Mouse (Mus musculus) liver, embryonic 12.5 days (tissue): Measurements from ENCODE around the gene Cep250. TPM values are rescaled to one million over a fixed set of nuclear protein-coding genes. Genes with fewer than 3 reads are reported as not detected.

ENCODE experiments used
- ATAC-seq: fragments of 200-750 bp; cut with Nextera tagmentation; 2 replicates; pipeline ENCODE4 v1.8.0; 2017; ENCODE audit warnings: moderate number of reproducible peaks, mild to moderate bottlenecking, moderate library complexity
- H3K27ac ChIP-seq: fragments of 300-500 bp; sonication (generic); 2 replicates; pipeline ENCODE4 v1.5.1; 2016; ENCODE audit warnings: mild to moderate bottlenecking
- H3K27me3 ChIP-seq: fragments of 300-500 bp; sonication (generic); replicated peaks from 2 replicates; pipeline ENCODE4 v1.6.1; 2016; ENCODE audit warnings: mild to moderate bottlenecking, moderate library complexity
- H3K36me3 ChIP-seq: fragments of 300-500 bp; sonication (generic); 2 replicates; pipeline ENCODE4 v1.6.1; 2016; ENCODE audit warnings: mild to moderate bottlenecking, moderate library complexity
- H3K4me1 ChIP-seq: fragments of 300-500 bp; sonication (generic); 2 replicates; pipeline ENCODE4 v1.6.1; 2016
- H3K4me2 ChIP-seq: fragments of 300-500 bp; sonication (generic); 2 replicates; pipeline ENCODE4 v1.6.1; 2016; ENCODE audit warnings: mild to moderate bottlenecking, moderate library complexity
- H3K4me3 ChIP-seq: fragments of 300-500 bp; sonication (generic); 2 replicates; pipeline ENCODE4 v1.5.1; 2016; ENCODE audit warnings: mild to moderate bottlenecking, moderate library complexity
- H3K9ac ChIP-seq: fragments of 300-500 bp; sonication (generic); 2 replicates; pipeline ENCODE4 v1.6.1; 2016; ENCODE audit warnings: mild to moderate bottlenecking, moderate library complexity
- H3K9me3 ChIP-seq: fragments of 300-500 bp; sonication (generic); replicated peaks from 2 replicates; pipeline ENCODE4 v1.6.1; 2016; ENCODE audit warnings: mild to moderate bottlenecking, moderate library complexity
- WGBS: fragments of 180-500 bp; shearing (Covaris S2); methylation state at CpG from one replicate; pipeline ENCODE4 v1.1.7; 2016; ENCODE audit not compliant: insufficient replicate concordance; 5-methylcytosine and 5-hydroxymethylcytosine counted together
- polyA plus RNA-seq: library from polyadenylated mRNA; unstranded; fragments of >200 nt; fragmentation: Nextera tagmentation; extraction: Ambion mirVana; gene quantifications from 2 replicates; pipeline ENCODE4 v1.2.1, GENCODE M21; 2016

The Cep250 gene
- polyA plus RNA-seq, 1 experiment from 2014 or later, result 20.7 TPM

- 58% methylated on average over 2 of the region's 2 CpGs for WGBS
- ATAC-seq, result peak; percentile 47
- Histone ChIP-seq H3K4me3 (no peak overlapping the region), H3K9ac (no peak overlapping the region; the same call in 1 of the 2 replicates), H3K27me3 (no peaks in the 10 kb centered on the region), H3K27ac (peak overlapping the region; percentile 81), H3K4me1 (peaks cover 48% of the 10 kb centered on the region), H3K9me3 (no peaks in the 10 kb centered on the region), H3K4me2 (peak overlapping the region; percentile 13), H3K36me3 (peaks cover 31% of the 10 kb centered on the region)
These were observed 65.5 kb downstream of the Cep250 start for GRCm38 (mm10) chr2:156021765-156022164.

GRCm38 (mm10) chr2:156025482-156025881 lies 69.2 kb downstream of the Cep250 start:
- ATAC-seq, result no peak
- Histone ChIP-seq H3K9ac (no peak overlapping the region), H3K27me3 (no peaks in the 10 kb centered on the region), H3K9me3 (no peaks in the 10 kb centered on the region), H3K36me3 (no peaks in the 10 kb centered on the region), H3K27ac (no peak overlapping the region), H3K4me1 (peaks cover 38% of the 10 kb centered on the region), H3K4me2 (no peak overlapping the region), H3K4me3 (no peak overlapping the region)

GRCm38 (mm10) chr2:156039390-156039789 lies 83.1 kb downstream of the Cep250 start:
- Histone ChIP-seq H3K9ac (no peak overlapping the region), H3K27me3 (peaks cover 38% of the 10 kb centered on the region), H3K4me3 (no peak overlapping the region), H3K36me3 (no peaks in the 10 kb centered on the region), H3K4me2 (no peak overlapping the region), H3K27ac (no peak overlapping the region), H3K9me3 (no peaks in the 10 kb centered on the region), H3K4me1 (no peaks in the 10 kb centered on the region)
- no peak for ATAC-seq
- 76% methylated on average over 3 of the region's 3 CpGs for WGBS

- Histone ChIP-seq H3K9me3 (no peaks in the 10 kb centered on the region), H3K27ac (no peak overlapping the region), H3K27me3 (peaks cover 42% of the 10 kb centered on the region), H3K4me3 (no peak overlapping the region), H3K4me2 (no peak overlapping the region), H3K9ac (no peak overlapping the region), H3K4me1 (peaks cover 4% of the 10 kb centered on the region), H3K36me3 (no peaks in the 10 kb centered on the region)
- 62% methylated on average over 8 of the region's 8 CpGs for WGBS
- no peak for ATAC-seq
These were observed 86.6 kb downstream of the Cep250 start for GRCm38 (mm10) chr2:156042903-156043302.

GRCm38 (mm10) chr2:156047929-156048328 lies 91.7 kb downstream of the Cep250 start:
- ATAC-seq, result no peak
- Histone ChIP-seq H3K27ac (no peak overlapping the region), H3K4me2 (peak overlapping the region; percentile 35), H3K9ac (no peak overlapping the region), H3K36me3 (no peaks in the 10 kb centered on the region), H3K4me3 (no peak overlapping the region), H3K9me3 (no peaks in the 10 kb centered on the region), H3K27me3 (peaks cover 77% of the 10 kb centered on the region), H3K4me1 (peaks cover 7% of the 10 kb centered on the region)
- 10% methylated on average over 19 of the region's 19 CpGs for WGBS

Other genes with a start within 250 kb of the Cep250 start
- gene Edem2, start 227.0 kb upstream of the Cep250 start, polyA plus RNA-seq, result 24.6 and 25.1 TPM in 2 replicates
- not detected in 2 replicates for gene Gm17581, start 220.6 kb upstream of the Cep250 start, polyA plus RNA-seq
- gene Procr, start 205.3 kb upstream of the Cep250 start, polyA plus RNA-seq, result 1.2 and 1.5 TPM in 2 replicates
- 0.04 TPM in 1 of 2 replicates, not detected in the other for gene Mmp24, start 181.1 kb upstream of the Cep250 start, polyA plus RNA-seq
- 6.0 and 6.6 TPM in 2 replicates for gene BC029722, start 137.0 kb upstream of the Cep250 start, polyA plus RNA-seq
- gene Eif6, start 129.5 kb upstream of the Cep250 start, polyA plus RNA-seq, result 186 and 198 TPM in 2 replicates
- 0.04 and 0.07 TPM in 2 replicates for gene Fam83c, start 121.6 kb upstream of the Cep250 start, polyA plus RNA-seq
- 51.0 and 56.6 TPM in 2 replicates for gene Uqcc1, start 26.1 kb upstream of the Cep250 start, polyA plus RNA-seq
- gene Gm15557, start 15.7 kb upstream of the Cep250 start, polyA plus RNA-seq, result not detected in 2 replicates
- 0.07 and 0.23 TPM in 2 replicates for gene Gdf5, start 11.1 kb upstream of the Cep250 start, polyA plus RNA-seq
- 1.3 and 1.6 TPM in 2 replicates for gene 6430550D23Rik, start 51.5 kb downstream of the Cep250 start, polyA plus RNA-seq
- 100 and 104 TPM in 2 replicates for gene Ergic3, start 51.6 kb downstream of the Cep250 start, polyA plus RNA-seq
- gene Fer1l4, start 96.5 kb downstream of the Cep250 start, polyA plus RNA-seq, result not detected in 2 replicates
- gene Spag4, start 108.7 kb downstream of the Cep250 start, polyA plus RNA-seq, result 2.2 and 2.6 TPM in 2 replicates
- gene Cpne1, start 155.5 kb downstream of the Cep250 start, polyA plus RNA-seq, result 36.2 and 37.6 TPM in 2 replicates
- 15.5 and 17.2 TPM in 2 replicates for gene Rbm12, start 155.5 kb downstream of the Cep250 start, polyA plus RNA-seq
- 11.1 and 11.6 TPM in 2 replicates for gene Gm28036, start 170.6 kb downstream of the Cep250 start, polyA plus RNA-seq
- 302 and 311 TPM in 2 replicates for gene Romo1, start 187.6 kb downstream of the Cep250 start, polyA plus RNA-seq
- 70.7 and 72.0 TPM in 2 replicates for gene Nfs1, start 187.7 kb downstream of the Cep250 start, polyA plus RNA-seq
- gene Rbm39, start 223.8 kb downstream of the Cep250 start, polyA plus RNA-seq, result 328 and 329 TPM in 2 replicates
- gene Phf20, start 240.0 kb downstream of the Cep250 start, polyA plus RNA-seq, result 22.1 and 26.2 TPM in 2 replicates